Mouse (Mus musculus) kidney, embryonic 16.5 days (tissue): ENCODE measurements around the gene Klf4. TPM values are rescaled to one million over a fixed set of nuclear protein-coding genes. Genes with fewer than 3 reads are reported as not detected.

Experiments
- polyA plus RNA-seq: library from polyadenylated mRNA; unstranded; fragments of >200 nt; fragmentation: Nextera tagmentation; extraction: Ambion mirVana; gene quantifications from 2 replicates; pipeline ENCODE4 v1.2.1, GENCODE M21; 2015

Gene Klf4
- polyA plus RNA-seq, 1 experiment from 2014 or later, result 3.8 TPM

Other genes with a start within 250 kb of the Klf4 start
- gene Rad23b, start 182.4 kb downstream of the Klf4 start, polyA plus RNA-seq, result 69.5 and 75.0 TPM in 2 replicates